8 mouse cellular contexts compared by ENCODE assay signal in the genomic region with DNA sequence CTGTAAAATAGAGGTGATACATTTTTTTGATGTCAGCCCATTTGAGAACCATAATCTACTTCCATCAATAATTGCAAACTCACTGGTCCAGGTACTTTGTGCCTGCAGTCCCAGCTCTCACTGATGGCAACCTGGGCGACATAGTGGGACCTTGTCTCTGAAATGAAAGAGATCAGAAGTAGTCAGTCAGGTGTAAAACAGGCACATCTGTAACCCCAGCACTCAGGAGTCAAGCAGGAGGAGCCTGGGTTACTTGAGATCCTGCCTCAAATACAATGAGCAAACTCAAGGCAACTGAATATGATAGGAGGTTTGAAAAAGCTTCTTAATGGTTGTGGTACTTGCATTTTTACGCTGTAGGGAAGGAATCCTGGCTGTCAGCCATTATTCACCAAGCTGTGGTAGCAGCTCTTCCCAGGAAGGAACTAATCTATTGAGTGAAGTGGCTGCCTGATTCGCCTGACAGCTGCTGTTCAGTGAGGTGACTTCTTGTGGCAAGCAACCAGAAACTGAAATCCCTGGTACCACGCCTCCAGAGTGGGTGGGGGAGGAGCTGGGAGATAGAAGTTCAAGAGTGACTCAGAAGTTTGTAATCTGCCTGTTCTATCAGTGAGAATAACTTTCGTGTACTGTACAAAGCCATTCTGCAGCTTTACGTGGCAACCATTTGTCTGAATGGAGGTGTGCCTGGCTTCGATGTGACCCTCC. TPM values are rescaled to one million over a fixed set of nuclear protein-coding genes. Genes with fewer than 3 reads are reported as not detected.
DNase-seq lines count a peak whose midpoint lies in the region; ATAC-seq and TF ChIP-seq lines count a peak whose summit lies in the region.

No protein-coding gene starts in this region.

- TF ChIP-seq POLR2A in heart, adult 2 months (IDR thresholded peaks at IDR 0.05; ENCODE audit: insufficient read depth, low read depth, low read length): peak; percentile 22; the same call in 1 of the 2 replicates

- peaks cover 62% of the 10 kb centered on the region for H3K4me1 ChIP-seq in G1E (ENCODE audit: insufficient read depth, low read depth, low read length)
- peaks cover 19% of the 10 kb centered on the region for H3K4me1 ChIP-seq in heart, adult 2 months (ENCODE audit: control insufficient read depth, insufficient read depth, low read length)
- peaks cover 9% of the 10 kb centered on the region for H3K4me1 ChIP-seq in kidney, embryonic 16.5 days (ENCODE audit: insufficient read depth, low read length)
- H3K4me1 ChIP-seq in liver, postnatal 0 days (ENCODE audit: insufficient read depth): peaks cover 34% of the 10 kb centered on the region

- H3K4me3 ChIP-seq in G1E (ENCODE audit: low read depth, low read length): peak overlapping the region; percentile 53; the same call in 1 of the 2 replicates
- peak overlapping the region; percentile 36; the same call in 1 of the 2 replicates for H3K4me3 ChIP-seq in heart, adult 2 months
- H3K4me3 ChIP-seq in kidney, embryonic 16.5 days (ENCODE audit: low read length): 0 out of 2 replicates have a peak overlapping the region, but pooled peaks have one; percentile 2
- peak overlapping the region; percentile 15; the same call in 1 of the 2 replicates for H3K4me3 ChIP-seq in liver, postnatal 0 days (ENCODE audit: low read depth, low read length)

- peak; percentile 96 for ATAC-seq in G1E (ENCODE audit: extremely low read depth, insufficient number of reproducible peaks, low FRiP score, poor library complexity, severe bottlenecking)
- peak; percentile 65 for ATAC-seq in kidney, embryonic 16.5 days (ENCODE audit: low FRiP score, low TSS enrichment)
- peak; percentile 84 for ATAC-seq in liver, postnatal 0 days

- H3K36me3 ChIP-seq in G1E (replicated peaks): peaks cover 62% of the 10 kb centered on the region
- H3K36me3 ChIP-seq in heart, adult 2 months (ENCODE audit: control insufficient read depth, insufficient read depth, low read length): peaks cover 38% of the 10 kb centered on the region
- H3K36me3 ChIP-seq in kidney, embryonic 16.5 days (ENCODE audit: insufficient read depth, low read length): no peaks in the 10 kb centered on the region
- H3K36me3 ChIP-seq in liver, postnatal 0 days (replicated peaks; ENCODE audit: insufficient read depth, low read length): peaks cover 6% of the 10 kb centered on the region; the same call in 1 of the 2 replicates

- peak overlapping the region; percentile 50 for H3K27ac ChIP-seq in heart, adult 2 months
- H3K27ac ChIP-seq in kidney, embryonic 16.5 days (ENCODE audit: low read length): peak overlapping the region; percentile 80
- H3K27ac ChIP-seq in liver, postnatal 0 days (ENCODE audit: low read depth): peak overlapping the region; percentile 80

- peak overlapping the region; percentile 23; the same call in 1 of the 2 replicates for H3K4me2 ChIP-seq in kidney, embryonic 16.5 days (replicated peaks; ENCODE audit: low read depth, low read length)
- peak overlapping the region; percentile 63 for H3K4me2 ChIP-seq in liver, postnatal 0 days (ENCODE audit: low read depth, low read length)

- WGBS in heart, adult 2 months: 4% methylated on average over 7 of the region's 7 CpGs
- WGBS in kidney, embryonic 16.5 days: 32% methylated on average over 7 of the region's 7 CpGs
- WGBS in liver, postnatal 0 days (ENCODE audit: insufficient replicate concordance): 14% methylated on average over 7 of the region's 7 CpGs

- peaks cover 7% of the 10 kb centered on the region for H3K79me2 ChIP-seq in heart, adult 2 months (replicated peaks; ENCODE audit: control insufficient read depth, insufficient read depth, low read length)

- TF ChIP-seq EP300 in heart, adult 2 months (IDR thresholded peaks at IDR 0.05; ENCODE audit: insufficient read depth, low read depth, low read length): peak; percentile 89
- TF ChIP-seq EP300 in liver, postnatal 0 days (IDR thresholded peaks at IDR 0.05; ENCODE audit: low read depth): 0 out of 2 replicates have a peak, but pooled peaks have one; percentile 23

- H3K9me3 ChIP-seq in G1E (replicated peaks): no peaks in the 10 kb centered on the region
- no peaks in the 10 kb centered on the region for H3K9me3 ChIP-seq in kidney, embryonic 16.5 days (ENCODE audit: low read length)
- no peaks in the 10 kb centered on the region for H3K9me3 ChIP-seq in liver, postnatal 0 days (ENCODE audit: low read length)

- TF ChIP-seq CTCF in G1E (IDR thresholded peaks at IDR 0.05; ENCODE audit: low read depth, low read length): no peak
- no peak for TF ChIP-seq CTCF in heart, adult 2 months (IDR thresholded peaks at IDR 0.05)
- no peak for TF ChIP-seq CTCF in liver, postnatal 0 days (IDR thresholded peaks at IDR 0.05; ENCODE audit: low read depth)

- H3K9ac ChIP-seq in heart, adult 2 months (ENCODE audit: low read depth, low read length): no peak overlapping the region
- H3K9ac ChIP-seq in kidney, embryonic 16.5 days (replicated peaks; ENCODE audit: low read length): peak overlapping the region; percentile 12
- H3K9ac ChIP-seq in liver, postnatal 0 days (replicated peaks): no peak overlapping the region

- intact Hi-C loops in heart, adult 2 months (cut with DNase I): loop anchor here (1.0 kb wide), 1 partner anchor 14 kb away; no protein-coding TSS in a partner anchor

- no peaks in the 10 kb centered on the region for H3K27me3 ChIP-seq in G1E (ENCODE audit: insufficient read depth, low read length)
- H3K27me3 ChIP-seq in heart, adult 2 months (ENCODE audit: control insufficient read depth, insufficient read depth, low read length): no peaks in the 10 kb centered on the region
- no peaks in the 10 kb centered on the region for H3K27me3 ChIP-seq in kidney, embryonic 16.5 days (ENCODE audit: insufficient read depth, low read length)
- no peaks in the 10 kb centered on the region for H3K27me3 ChIP-seq in liver, postnatal 0 days (ENCODE audit: insufficient read depth, low read length)

- peak; percentile 70 to 75 for DNase-seq in B cell, adult 2 months
- peak; percentile 63 for DNase-seq in G1E (ENCODE audit: low spot score)
- DNase-seq in embryo, embryonic 11 days: peak; percentile 18
- peak; percentile 79 to 86 for DNase-seq in heart, adult 2 months
- DNase-seq in liver, postnatal 0 days: peak; percentile 87
- peak; percentile 41 for DNase-seq in retina, postnatal 7 days (ENCODE audit: low read depth, low spot score)
- peak; percentile 63 for DNase-seq in urinary bladder, postnatal 25 days (ENCODE audit: low spot score)

RNA-seq across cellular contexts. Expression of a gene that starts 7.2 kb away (rescaled TPM):
- 323 and 337 TPM in 2 replicates for total RNA-seq in G1E (2014; fragmentation: Nextera tagmentation)
- 175 and 181 TPM in 2 replicates for total RNA-seq in G1E (2017)
- 21.6 and 56.6 TPM in 2 replicates for polyA plus RNA-seq in G1E (2012)
- total RNA-seq in heart, adult 2 months (2021): 1,000 to 10,000 TPM in 1 of 2 experiments, 100 to 1,000 TPM in 1; 947 to 1,091 TPM
- 1,148 and 1,658 TPM in 2 replicates for polyA plus RNA-seq in heart, adult 2 months (2012; rRNA removed)
- polyA plus RNA-seq in kidney, embryonic 16.5 days (2015; fragmentation: Nextera tagmentation; extraction: Ambion mirVana): 238 and 244 TPM in 2 replicates
- polyA plus RNA-seq in liver, postnatal 0 days (2015; fragmentation: Nextera tagmentation; extraction: Ambion mirVana): 45.3 and 51.4 TPM in 2 replicates

RNA-seq across cellular contexts. Expression of a gene that starts 22.5 kb away (rescaled TPM):
- total RNA-seq in G1E (2014; fragmentation: Nextera tagmentation): 57.9 and 91.2 TPM in 2 replicates
- total RNA-seq in G1E (2017): 74.0 and 77.3 TPM in 2 replicates
- 60.5 and 74.4 TPM in 2 replicates for polyA plus RNA-seq in G1E (2012)
- total RNA-seq in heart, adult 2 months (2021): 10 to 100 TPM; 58.9 to 65.3 TPM
- polyA plus RNA-seq in heart, adult 2 months (2012; rRNA removed): 27.8 and 48.0 TPM in 2 replicates
- 343 and 370 TPM in 2 replicates for polyA plus RNA-seq in kidney, embryonic 16.5 days (2015; fragmentation: Nextera tagmentation; extraction: Ambion mirVana)
- polyA plus RNA-seq in liver, postnatal 0 days (2015; fragmentation: Nextera tagmentation; extraction: Ambion mirVana): 110 and 121 TPM in 2 replicates

RNA-seq across cellular contexts. Expression of a gene that starts 24.1 kb away (rescaled TPM):
- total RNA-seq in G1E (2014; fragmentation: Nextera tagmentation) (28.8 and 29.8 TPM in 2 replicates), G1E (2017) (24.9 and 27.4 TPM in 2 replicates)
- 7.3 and 8.7 TPM in 2 replicates for polyA plus RNA-seq in G1E (2012)
- 100 to 1,000 TPM; 332 to 391 TPM for total RNA-seq in heart, adult 2 months (2021)
- polyA plus RNA-seq in heart, adult 2 months (2012; rRNA removed): 356 and 500 TPM in 2 replicates
- 4.1 and 10.9 TPM in 2 replicates for polyA plus RNA-seq in kidney, embryonic 16.5 days (2015; fragmentation: Nextera tagmentation; extraction: Ambion mirVana)
- polyA plus RNA-seq in liver, postnatal 0 days (2015; fragmentation: Nextera tagmentation; extraction: Ambion mirVana): 8.5 and 11.2 TPM in 2 replicates

RNA-seq across cellular contexts. Expression of a gene that starts 32.2 kb away (rescaled TPM):
- total RNA-seq in G1E (2014; fragmentation: Nextera tagmentation) (72.9 and 80.4 TPM in 2 replicates), G1E (2017) (5.9 and 6.6 TPM in 2 replicates)
- polyA plus RNA-seq in G1E (2012): 68.3 and 75.9 TPM in 2 replicates
- 10 to 100 TPM; 41.8 to 47.5 TPM for total RNA-seq in heart, adult 2 months (2021)
- 29.2 and 34.6 TPM in 2 replicates for polyA plus RNA-seq in heart, adult 2 months (2012; rRNA removed)
- polyA plus RNA-seq in kidney, embryonic 16.5 days (2015; fragmentation: Nextera tagmentation; extraction: Ambion mirVana): 11.9 and 12.8 TPM in 2 replicates
- polyA plus RNA-seq in liver, postnatal 0 days (2015; fragmentation: Nextera tagmentation; extraction: Ambion mirVana): 2.0 and 2.7 TPM in 2 replicates

RNA-seq across cellular contexts. Expression of a gene that starts 41.6 kb away (rescaled TPM):
- total RNA-seq in G1E (2014; fragmentation: Nextera tagmentation) (23.2 and 30.2 TPM in 2 replicates), G1E (2017) (13.8 TPM in 2 replicates)
- 3.4 and 3.6 TPM in 2 replicates for polyA plus RNA-seq in G1E (2012)
- total RNA-seq in heart, adult 2 months (2021): 1 to 10 TPM; 6.5 to 6.9 TPM
- polyA plus RNA-seq in heart, adult 2 months (2012; rRNA removed): 15.2 and 19.8 TPM in 2 replicates
- polyA plus RNA-seq in kidney, embryonic 16.5 days (2015; fragmentation: Nextera tagmentation; extraction: Ambion mirVana): 42.0 and 45.0 TPM in 2 replicates
- polyA plus RNA-seq in liver, postnatal 0 days (2015; fragmentation: Nextera tagmentation; extraction: Ambion mirVana): 9.2 and 10.2 TPM in 2 replicates

Comparison
In these comparisons a context has a peak if more than half of its experiments do, and no peak if none do; other contexts are left out.
1. Peak in every context shown above with its lines: DNase-seq, ATAC-seq, H3K4me3 ChIP-seq and H3K27ac ChIP-seq.
2. DNase-seq: peak in every context shown above with its lines; median percentile 87 in liver, postnatal 0 days; 82 in heart, adult 2 months; 72 in B cell, adult 2 months; 63 in G1E; 63 in urinary bladder, postnatal 25 days; 41 in retina, postnatal 7 days; 18 in embryo, embryonic 11 days.
3. H3K4me3 ChIP-seq: peak in every context shown above with its lines; median percentile 53 in G1E; 36 in heart, adult 2 months; 15 in liver, postnatal 0 days; 2 in kidney, embryonic 16.5 days.
4. RNA of a gene that starts 24.1 kb away (polyA plus RNA-seq): 356 to 500 TPM in heart, adult 2 months; 4.1 to 10.9 TPM in kidney, embryonic 16.5 days, 7.3 to 8.7 TPM in G1E and 8.5 to 11.2 TPM in liver, postnatal 0 days; every median in the first group is over 10 times any median in the second.